Mouse (Mus musculus) lung, postnatal 4 days (tissue): ENCODE results near the gene Tmem242.

Experiments
- DNase-seq, 2 experiments: peaks; one replicate each; pipeline ENCODE4 v3.0.0; 2021

Tmem242 gene

GRCm38 (mm10) chr17:5371521-5371920 lies 68.5 kb downstream of the Tmem242 start:
- DNase-seq: no peak

GRCm38 (mm10) chr17:5371032-5371431 lies 69.0 kb downstream of the Tmem242 start:
- DNase-seq: no peak

- DNase-seq: no peak
Measured at GRCm38 (mm10) chr17:5365992-5366398, 74.1 kb downstream of the Tmem242 start.
